9 mouse cellular contexts compared by ENCODE assay signal in genomic region chr12:86878426-86879353, GRCm38 (mm10). TPM values are rescaled to one million over a fixed set of nuclear protein-coding genes. Genes with fewer than 3 reads are reported as not detected.
A peak's percentile ranks its signal among the peaks of the same experiment; 100 is the strongest.
DNase-seq lines count a peak whose midpoint lies in the region; ATAC-seq and TF ChIP-seq lines count a peak whose summit lies in the region.
"Had no signal": no experiment of that assay in that cellular context is flagged by ENCODE, and none has a peak within 500 bp of the region (broad histone marks: within the 10 kb centered on the region; RNA-seq: fewer than 3 reads in every experiment).

No protein-coding gene starts in this region.

- H3K36me3 ChIP-seq in heart, embryonic 12.5 days, result peaks cover 16% of the 10 kb centered on the region
- H3K36me3 ChIP-seq in E14TG2a.4 (ENCODE audit: insufficient read depth, low read length), result peaks cover 33% of the 10 kb centered on the region
- no peaks in the 10 kb centered on the region for H3K36me3 ChIP-seq in heart, embryonic 16.5 days (ENCODE audit: control insufficient read depth, insufficient read depth)
- H3K36me3 ChIP-seq in midbrain, embryonic 12.5 days, result 0 out of 2 replicates have a peak, but pooled peaks cover 7% of the 10 kb centered on the region

- no peak for ATAC-seq in heart, embryonic 12.5 days (ENCODE audit: insufficient number of reproducible peaks, low FRiP score)
- no peak for ATAC-seq in heart, embryonic 16.5 days (replicated peaks; ENCODE audit: extremely low read depth, insufficient read depth, low FRiP score)
- no peak for ATAC-seq in midbrain, embryonic 12.5 days (ENCODE audit: low FRiP score, low read depth)

- peaks cover 29% of the 10 kb centered on the region for H3K4me1 ChIP-seq in heart, embryonic 12.5 days (replicated peaks)
- H3K4me1 ChIP-seq in E14TG2a.4 (replicated peaks; ENCODE audit: low read depth, low read length), result peaks cover 71% of the 10 kb centered on the region
- peaks cover 27% of the 10 kb centered on the region for H3K4me1 ChIP-seq in heart, embryonic 16.5 days (ENCODE audit: control insufficient read depth, insufficient read depth, low read length)
- H3K4me1 ChIP-seq in midbrain, embryonic 12.5 days, result peaks cover 29% of the 10 kb centered on the region

- H3K27ac ChIP-seq in heart, embryonic 12.5 days (ENCODE audit: poor library complexity, severe bottlenecking), result peak overlapping the region; percentile 31
- peak overlapping the region; percentile 82 for H3K27ac ChIP-seq in heart, embryonic 16.5 days (ENCODE audit: low read length)
- peak overlapping the region; percentile 42; the same call in 1 of the 2 replicates for H3K27ac ChIP-seq in midbrain, embryonic 12.5 days (replicated peaks)

- no peaks in the 10 kb centered on the region for H3K9me3 ChIP-seq in heart, embryonic 12.5 days (replicated peaks)
- peaks cover 13% of the 10 kb centered on the region for H3K9me3 ChIP-seq in E14TG2a.4 (ENCODE audit: low read length)
- H3K9me3 ChIP-seq in heart, embryonic 16.5 days (replicated peaks; ENCODE audit: control insufficient read depth, low read length), result no peaks in the 10 kb centered on the region
- no peaks in the 10 kb centered on the region for H3K9me3 ChIP-seq in midbrain, embryonic 12.5 days

- no peak for TF ChIP-seq CTCF in E14TG2a.4 (conservative IDR thresholded peaks at IDR 0.05; ENCODE audit: low read length)

- intact Hi-C loops in gastrocnemius, postnatal 14 days (cut with DNase I; ENCODE audit: low total_unique reads), result loop anchor here (5.0 kb wide), 1 partner anchor 46 kb away; no protein-coding TSS in a partner anchor

- H3K4me3 ChIP-seq in heart, embryonic 12.5 days, result no peak overlapping the region
- 0 out of 2 replicates have a peak overlapping the region, but pooled peaks have one; percentile 4 for H3K4me3 ChIP-seq in E14TG2a.4 (replicated peaks; ENCODE audit: low read length)
- H3K4me3 ChIP-seq in heart, embryonic 16.5 days (ENCODE audit: low read length), result peak overlapping the region; percentile 9; the same call in 1 of the 2 replicates
- H3K4me3 ChIP-seq in midbrain, embryonic 12.5 days, result no peak overlapping the region

- no peak overlapping the region for H3K9ac ChIP-seq in heart, embryonic 12.5 days
- H3K9ac ChIP-seq in heart, embryonic 16.5 days (ENCODE audit: low read length), result peak overlapping the region; percentile 52
- H3K9ac ChIP-seq in midbrain, embryonic 12.5 days (replicated peaks), result no peak overlapping the region

- no peak for DNase-seq in heart, adult 8-10 months (ENCODE audit: low spot score)
- no peak for DNase-seq in T-cell, adult 2 months (ENCODE audit: low spot score)
- DNase-seq in urinary bladder, postnatal 4 days (ENCODE audit: low spot score in 2 of 2), result no peak
- DNase-seq in gastrocnemius, postnatal 14 days, result no peak
- DNase-seq: right cerebral cortex, postnatal 4 days had no signal

- WGBS in heart, embryonic 12.5 days, result 53% methylated on average over 16 of the region's 16 CpGs
- 36% methylated on average over 16 of the region's 16 CpGs for WGBS in heart, embryonic 16.5 days
- 80% methylated on average over 16 of the region's 16 CpGs for WGBS in midbrain, embryonic 12.5 days

- peak overlapping the region; percentile 38 for H3K4me2 ChIP-seq in heart, embryonic 12.5 days
- peak overlapping the region; percentile 52 for H3K4me2 ChIP-seq in heart, embryonic 16.5 days (ENCODE audit: low read depth, low read length)
- peak overlapping the region; percentile 97; the same call in 1 of the 2 replicates for H3K4me2 ChIP-seq in midbrain, embryonic 12.5 days (replicated peaks)

- no peaks in the 10 kb centered on the region for H3K27me3 ChIP-seq in heart, embryonic 12.5 days (replicated peaks)
- no peaks in the 10 kb centered on the region for H3K27me3 ChIP-seq in E14TG2a.4 (ENCODE audit: insufficient read depth, low read length)
- no peaks in the 10 kb centered on the region for H3K27me3 ChIP-seq in heart, embryonic 16.5 days (ENCODE audit: control insufficient read depth, insufficient read depth, low read length)
- H3K27me3 ChIP-seq in midbrain, embryonic 12.5 days, result no peaks in the 10 kb centered on the region

RNA-seq across cellular contexts. Expression of gene Irf2bpl, which starts 5.9 kb away (rescaled TPM):
- 57.8 and 59.5 TPM in 2 replicates for polyA plus RNA-seq in heart, embryonic 12.5 days (2016; fragmentation: Nextera tagmentation; extraction: Ambion mirVana)
- total RNA-seq in heart, adult 8-10 months (2022), result 10 to 100 TPM; 26.2 to 30.4 (median 27.8) TPM
- polyA plus RNA-seq in heart, embryonic 16.5 days (2015; fragmentation: Nextera tagmentation; extraction: Ambion mirVana), result 25.4 and 32.4 TPM in 2 replicates
- polyA plus RNA-seq in midbrain, embryonic 12.5 days (2016; fragmentation: Nextera tagmentation; extraction: Ambion mirVana), result 74.0 and 76.0 TPM in 2 replicates
- 10 to 100 TPM; 41.8 to 42.8 TPM for total RNA-seq in gastrocnemius, postnatal 14 days (2021)

Comparison
In these comparisons a context has a peak if more than half of its experiments do, and no peak if none do; other contexts are left out.
1. H3K4me3 ChIP-seq: peak in E14TG2a.4 (single experiment) and heart, embryonic 16.5 days (single experiment); none in heart, embryonic 12.5 days (single experiment) and midbrain, embryonic 12.5 days (single experiment).
2. H3K27ac ChIP-seq: peak in every context shown above with its lines; median percentile 82 in heart, embryonic 16.5 days; 42 in midbrain, embryonic 12.5 days; 31 in heart, embryonic 12.5 days.
3. H3K4me2 ChIP-seq: peak in every context shown above with its lines; median percentile 97 in midbrain, embryonic 12.5 days; 52 in heart, embryonic 16.5 days; 38 in heart, embryonic 12.5 days.